Mouse (Mus musculus): ENCODE measurements around the gene Tmem116. TPM values are rescaled to one million over a fixed set of nuclear protein-coding genes. Genes with fewer than 3 reads are reported as not detected.

The Tmem116 gene
- total RNA-seq, 2 experiments from 2014 or later: 1.4 TPM; not detected in 1

Other genes with a start within 250 kb of the Tmem116 start
- gene Rpl6, start 247.4 kb upstream of the Tmem116 start, total RNA-seq (2015; ENCODE audit: low replicate concordance): 559 and 902 TPM in 2 replicates
- 408 and 598 TPM in 2 replicates for gene Rpl6, start 247.4 kb upstream of the Tmem116 start, total RNA-seq (2017; ENCODE audit: low replicate concordance)
- gene Hectd4, start 231.7 kb upstream of the Tmem116 start, total RNA-seq (2015; ENCODE audit: low replicate concordance): 338 and 374 TPM in 2 replicates
- 587 and 871 TPM in 2 replicates for gene Hectd4, start 231.7 kb upstream of the Tmem116 start, total RNA-seq (2017; ENCODE audit: low replicate concordance)
- 19.4 and 30.3 TPM in 2 replicates for gene Trafd1, start 66.3 kb upstream of the Tmem116 start, total RNA-seq (2015; ENCODE audit: low replicate concordance)
- gene Trafd1, start 66.3 kb upstream of the Tmem116 start, total RNA-seq (2017; ENCODE audit: low replicate concordance): 19.3 and 26.5 TPM in 2 replicates
- gene Naa25, start 54.0 kb upstream of the Tmem116 start, total RNA-seq (2015; ENCODE audit: low replicate concordance): 7.9 and 10.4 TPM in 2 replicates
- 14.2 and 16.6 TPM in 2 replicates for gene Naa25, start 54.0 kb upstream of the Tmem116 start, total RNA-seq (2017; ENCODE audit: low replicate concordance)
- gene Erp29, start 613 bp downstream of the Tmem116 start, total RNA-seq (2015; ENCODE audit: low replicate concordance): 37.8 and 44.6 TPM in 2 replicates
- gene Erp29, start 613 bp downstream of the Tmem116 start, total RNA-seq (2017; ENCODE audit: low replicate concordance): 76.1 and 121 TPM in 2 replicates
- gene Adam1b, start 51.5 kb downstream of the Tmem116 start, total RNA-seq (2015; ENCODE audit: low replicate concordance): not detected in 2 replicates
- not detected in 2 replicates for gene Adam1b, start 51.5 kb downstream of the Tmem116 start, total RNA-seq (2017; ENCODE audit: low replicate concordance)
- 0.38 and 1.3 TPM in 2 replicates for gene Adam1a, start 93.6 kb downstream of the Tmem116 start, total RNA-seq (2015; ENCODE audit: low replicate concordance)
- gene Adam1a, start 93.6 kb downstream of the Tmem116 start, total RNA-seq (2017; ENCODE audit: low replicate concordance): 0.85 and 1.4 TPM in 2 replicates
- gene Gm42878, start 93.6 kb downstream of the Tmem116 start, total RNA-seq (2015; ENCODE audit: low replicate concordance): not detected in 2 replicates
- 0.60 TPM in 1 of 2 replicates, not detected in the other for gene Gm42878, start 93.6 kb downstream of the Tmem116 start, total RNA-seq (2017; ENCODE audit: low replicate concordance)
- gene Mapkapk5, start 94.0 kb downstream of the Tmem116 start, total RNA-seq (2015; ENCODE audit: low replicate concordance): 51.0 and 70.3 TPM in 2 replicates
- 36.1 and 43.6 TPM in 2 replicates for gene Mapkapk5, start 94.0 kb downstream of the Tmem116 start, total RNA-seq (2017; ENCODE audit: low replicate concordance)
- gene Aldh2, start 141.9 kb downstream of the Tmem116 start, total RNA-seq (2015; ENCODE audit: low replicate concordance): 28.2 and 58.1 TPM in 2 replicates
- gene Aldh2, start 141.9 kb downstream of the Tmem116 start, total RNA-seq (2017; ENCODE audit: low replicate concordance): 96.6 and 99.4 TPM in 2 replicates
- 1.9 and 3.1 TPM in 2 replicates for gene Acad12, start 167.0 kb downstream of the Tmem116 start, total RNA-seq (2015; ENCODE audit: low replicate concordance)
- 0.14 and 0.51 TPM in 2 replicates for gene Acad12, start 167.0 kb downstream of the Tmem116 start, total RNA-seq (2017; ENCODE audit: low replicate concordance)
- 2.1 and 3.7 TPM in 2 replicates for gene Acad10, start 208.6 kb downstream of the Tmem116 start, total RNA-seq (2015; ENCODE audit: low replicate concordance)
- 0.14 and 0.26 TPM in 2 replicates for gene Acad10, start 208.6 kb downstream of the Tmem116 start, total RNA-seq (2017; ENCODE audit: low replicate concordance)
- 30.4 and 45.1 TPM in 2 replicates for gene Brap, start 208.7 kb downstream of the Tmem116 start, total RNA-seq (2015; ENCODE audit: low replicate concordance)
- 67.0 and 88.8 TPM in 2 replicates for gene Brap, start 208.7 kb downstream of the Tmem116 start, total RNA-seq (2017; ENCODE audit: low replicate concordance)

All from erythroblast, adult 5-6 weeks (primary cell).